Mouse (Mus musculus): ENCODE results near the gene Rabggtb. TPM values are rescaled to one million over a fixed set of nuclear protein-coding genes. Genes with fewer than 3 reads are reported as not detected.

Gene Rabggtb
- polyA plus RNA-seq (2017; shearing (Covaris generic)): 35.9 TPM

GRCm38 (mm10) chr3:153912546-153913509, at the start of gene Rabggtb:
Gene Rabggtb (minus strand): TSS chr3:153913009.

GRCm38 (mm10) chr3:153944335-153944990, 31.7 kb upstream of the Rabggtb start, which contains the start of gene Acadm:
Gene Acadm (minus strand): TSS chr3:153944632.

GRCm38 (mm10) chr3:153906136-153906871, 6.5 kb downstream of the Rabggtb start, which contains the start of gene Msh4:
Gene Msh4 (minus strand): TSS chr3:153906138.

Other genes with a start within 250 kb of the Rabggtb start
- 59.5 TPM for gene St6galnac3, start 187.8 kb downstream of the Rabggtb start, polyA plus RNA-seq (2017; shearing (Covaris generic))
- not detected for gene Asb17, start 68.8 kb downstream of the Rabggtb start, polyA plus RNA-seq (2017; shearing (Covaris generic))
- gene Msh4, start 6.9 kb downstream of the Rabggtb start, polyA plus RNA-seq (2017; shearing (Covaris generic)): not detected
- 50.7 TPM for gene Acadm, start 31.6 kb upstream of the Rabggtb start, polyA plus RNA-seq (2017; shearing (Covaris generic))
- gene Slc44a5, start 60.4 kb upstream of the Rabggtb start, polyA plus RNA-seq (2017; shearing (Covaris generic)): not detected